Mouse (Mus musculus): ENCODE data around the gene Zfp1. TPM values are rescaled to one million over a fixed set of nuclear protein-coding genes. Genes with fewer than 3 reads are reported as not detected.

The Zfp1 gene
- total and polyA plus RNA-seq, 2 experiments from 2014 or later, result 18.1 to 22.7 TPM

DNA sequence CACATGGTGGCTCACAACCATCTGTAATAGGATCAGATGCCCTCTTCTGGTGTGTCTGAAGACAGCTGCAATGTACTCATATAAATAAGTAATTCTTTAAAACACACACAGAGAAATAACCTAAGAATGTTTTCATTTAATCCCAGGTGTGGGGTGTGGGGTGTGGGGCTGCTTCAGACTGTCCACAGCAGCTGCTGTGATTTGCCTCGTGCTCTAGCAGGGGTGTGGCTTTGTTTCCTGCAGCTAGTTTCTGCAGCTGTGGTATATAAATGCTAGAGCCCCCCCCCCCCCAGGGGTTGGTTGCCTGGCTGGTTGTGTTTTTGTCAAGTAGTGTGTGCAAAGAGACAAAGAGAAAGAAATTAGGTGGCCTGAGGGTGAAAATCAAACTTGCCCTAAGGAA lies 55.8 kb downstream of the Zfp1 start:
- H3K9ac ChIP-seq (replicated peaks; ENCODE audit: low read length, poor library complexity, severe bottlenecking), result no peak overlapping the region
- H3K4me3 ChIP-seq (ENCODE audit: low read depth, low read length), result no peak overlapping the region
- ATAC-seq (ENCODE audit: low FRiP score), result no peak
- TF ChIP-seq CTCF (IDR thresholded peaks at IDR 0.05), result no peak
- no peak for DNase-seq (ENCODE audit: low spot score)
- H3K27ac ChIP-seq (ENCODE audit: low read depth, low read length), result no peak overlapping the region
- no peaks in the 10 kb centered on the region for H3K27me3 ChIP-seq (ENCODE audit: insufficient read depth, low read length)
- WGBS, result 27% methylated on average over 1 of the region's 1 CpGs
- no peaks in the 10 kb centered on the region for H3K4me1 ChIP-seq (ENCODE audit: insufficient read depth, low read length)
- H3K4me2 ChIP-seq (ENCODE audit: low read depth, low read length, poor library complexity, severe bottlenecking), result no peak overlapping the region
- H3K36me3 ChIP-seq (ENCODE audit: insufficient read depth, low read length), result no peaks in the 10 kb centered on the region
- H3K9me3 ChIP-seq (ENCODE audit: low read length), result no peaks in the 10 kb centered on the region

DNA sequence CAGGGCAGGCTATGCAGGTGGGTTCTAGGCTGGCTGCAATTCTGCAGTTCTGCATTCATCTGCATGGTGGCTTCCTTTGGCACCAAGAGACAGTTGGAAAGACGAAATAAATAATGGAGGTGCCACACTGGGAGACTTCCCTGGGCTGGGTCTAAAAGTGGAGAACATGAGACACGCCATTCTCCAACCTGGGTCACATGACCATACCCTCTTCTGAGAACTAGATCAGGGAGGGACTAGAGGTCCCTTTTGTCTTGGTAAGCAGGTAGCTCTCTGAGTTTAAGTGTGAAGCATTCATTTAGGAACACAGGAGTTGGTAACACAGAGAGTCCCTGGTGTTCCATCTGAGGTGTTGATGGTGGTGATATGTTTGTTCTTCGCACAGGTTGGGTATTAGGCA lies 57.0 kb downstream of the Zfp1 start:
- DNase-seq (ENCODE audit: low spot score) (no peak), ATAC-seq (ENCODE audit: low FRiP score) (no peak)
- no peak for TF ChIP-seq CTCF (IDR thresholded peaks at IDR 0.05)
- Histone ChIP-seq H3K36me3 (ENCODE audit: insufficient read depth, low read length) (no peaks in the 10 kb centered on the region), H3K27ac (ENCODE audit: low read depth, low read length) (no peak overlapping the region), H3K9ac (replicated peaks; ENCODE audit: low read length, poor library complexity, severe bottlenecking) (no peak overlapping the region), H3K4me2 (ENCODE audit: low read depth, low read length, poor library complexity, severe bottlenecking) (no peak overlapping the region), H3K4me3 (ENCODE audit: low read depth, low read length) (no peak overlapping the region), H3K4me1 (ENCODE audit: insufficient read depth, low read length) (no peaks in the 10 kb centered on the region), H3K9me3 (ENCODE audit: low read length) (no peaks in the 10 kb centered on the region), H3K27me3 (ENCODE audit: insufficient read depth, low read length) (no peaks in the 10 kb centered on the region)
- 78% methylated on average over 3 of the region's 3 CpGs for WGBS

DNA sequence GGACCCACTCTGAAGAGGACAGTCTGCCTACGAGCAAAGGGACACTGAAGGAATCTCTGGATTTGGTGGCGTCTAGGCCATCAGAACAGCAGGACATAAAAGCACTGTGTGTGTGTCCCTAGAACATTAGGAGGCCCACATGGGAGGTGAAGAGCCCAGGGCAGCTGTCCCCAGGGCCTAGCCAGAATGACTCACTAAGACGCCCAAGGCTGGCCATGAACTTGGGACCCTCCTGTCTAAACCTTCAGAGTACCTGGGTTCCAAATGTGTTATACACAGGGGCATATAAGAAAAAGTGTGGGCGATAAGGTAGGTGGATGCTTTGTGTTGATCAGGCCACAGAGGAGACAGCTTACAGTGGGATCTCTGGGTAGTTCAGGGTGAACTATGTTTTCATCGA lies 57.5 kb downstream of the Zfp1 start:
- ATAC-seq (ENCODE audit: low FRiP score) (no peak), DNase-seq (ENCODE audit: low spot score) (no peak)
- TF ChIP-seq CTCF (IDR thresholded peaks at IDR 0.05), result no peak
- Histone ChIP-seq H3K27me3 (ENCODE audit: insufficient read depth, low read length) (no peaks in the 10 kb centered on the region), H3K36me3 (ENCODE audit: insufficient read depth, low read length) (no peaks in the 10 kb centered on the region), H3K4me2 (ENCODE audit: low read depth, low read length, poor library complexity, severe bottlenecking) (no peak overlapping the region), H3K4me3 (ENCODE audit: low read depth, low read length) (no peak overlapping the region), H3K27ac (ENCODE audit: low read depth, low read length) (no peak overlapping the region), H3K9ac (replicated peaks; ENCODE audit: low read length, poor library complexity, severe bottlenecking) (no peak overlapping the region), H3K4me1 (ENCODE audit: insufficient read depth, low read length) (no peaks in the 10 kb centered on the region), H3K9me3 (ENCODE audit: low read length) (no peaks in the 10 kb centered on the region)
- 82% methylated on average over 5 of the region's 5 CpGs for WGBS

DNA sequence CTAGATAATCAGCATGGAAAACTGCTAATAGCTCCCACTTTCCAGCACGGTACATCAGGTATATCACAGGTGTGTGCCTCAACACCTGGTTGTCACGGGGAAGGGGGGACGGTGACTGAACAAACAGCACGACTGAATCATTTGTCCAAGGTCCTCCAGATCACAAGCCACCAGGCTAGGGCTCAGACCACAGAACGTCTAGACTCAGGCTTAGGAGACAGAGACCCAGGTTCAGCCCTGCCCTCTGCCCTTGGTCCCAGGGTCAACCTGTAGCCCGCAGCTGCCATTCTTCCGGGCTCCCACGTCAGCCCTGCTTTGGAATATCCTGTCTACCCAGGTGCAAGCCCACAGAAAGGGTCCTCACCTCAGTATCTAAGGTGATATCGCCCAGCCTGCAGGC lies 58.2 kb downstream of the Zfp1 start:
- no peak for DNase-seq (ENCODE audit: low spot score)
- WGBS, result 82% methylated on average over 9 of the region's 9 CpGs

DNA sequence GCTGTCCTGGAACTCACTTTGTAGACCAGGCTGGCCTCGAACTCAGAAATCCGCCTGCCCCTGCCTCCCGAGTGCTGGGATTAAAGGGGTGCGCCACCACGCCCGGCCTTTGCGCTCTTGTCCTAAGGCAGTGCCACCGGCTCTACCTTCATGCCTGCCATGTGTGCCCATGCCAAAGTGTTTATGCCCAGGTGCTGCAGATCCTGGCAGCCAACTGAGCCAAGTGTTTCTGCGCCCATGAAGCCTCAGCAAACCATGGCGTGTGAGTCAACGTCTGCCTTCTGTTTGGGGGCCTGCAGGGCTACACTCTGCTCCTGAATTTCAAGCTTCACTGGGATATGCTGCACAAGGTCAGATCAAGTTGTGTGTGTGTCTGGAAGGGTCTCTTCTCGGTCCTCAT lies 61.4 kb downstream of the Zfp1 start:
- Histone ChIP-seq H3K4me3 (ENCODE audit: low read depth, low read length) (no peak overlapping the region), H3K4me2 (ENCODE audit: low read depth, low read length, poor library complexity, severe bottlenecking) (no peak overlapping the region), H3K9ac (replicated peaks; ENCODE audit: low read length, poor library complexity, severe bottlenecking) (no peak overlapping the region), H3K27ac (ENCODE audit: low read depth, low read length) (no peak overlapping the region), H3K36me3 (ENCODE audit: insufficient read depth, low read length) (peaks cover 3% of the 10 kb centered on the region; the same call in 1 of the 2 replicates), H3K9me3 (ENCODE audit: low read length) (no peaks in the 10 kb centered on the region), H3K4me1 (ENCODE audit: insufficient read depth, low read length) (no peaks in the 10 kb centered on the region), H3K27me3 (ENCODE audit: insufficient read depth, low read length) (no peaks in the 10 kb centered on the region)
- TF ChIP-seq CTCF (IDR thresholded peaks at IDR 0.05), result no peak
- no peak for ATAC-seq (ENCODE audit: low FRiP score)
- DNase-seq (ENCODE audit: low spot score), result no peak
- WGBS, result 89% methylated on average over 12 of the region's 12 CpGs

More for the DNA sequence above, 58.2 kb downstream of the Zfp1 start:
- H3K9ac ChIP-seq (replicated peaks; ENCODE audit: low read length, poor library complexity, severe bottlenecking), result no peak overlapping the region
- H3K27ac ChIP-seq (ENCODE audit: low read depth, low read length), result no peak overlapping the region
- no peaks in the 10 kb centered on the region for H3K27me3 ChIP-seq (ENCODE audit: insufficient read depth, low read length)
- H3K4me1 ChIP-seq (ENCODE audit: insufficient read depth, low read length), result no peaks in the 10 kb centered on the region
- no peaks in the 10 kb centered on the region for H3K36me3 ChIP-seq (ENCODE audit: insufficient read depth, low read length)
- H3K9me3 ChIP-seq (ENCODE audit: low read length), result no peaks in the 10 kb centered on the region
- H3K4me2 ChIP-seq (ENCODE audit: low read depth, low read length, poor library complexity, severe bottlenecking), result no peak overlapping the region
- no peak for TF ChIP-seq CTCF (IDR thresholded peaks at IDR 0.05)
- no peak overlapping the region for H3K4me3 ChIP-seq (ENCODE audit: low read depth, low read length)
- no peak for ATAC-seq (ENCODE audit: low FRiP score)

DNA sequence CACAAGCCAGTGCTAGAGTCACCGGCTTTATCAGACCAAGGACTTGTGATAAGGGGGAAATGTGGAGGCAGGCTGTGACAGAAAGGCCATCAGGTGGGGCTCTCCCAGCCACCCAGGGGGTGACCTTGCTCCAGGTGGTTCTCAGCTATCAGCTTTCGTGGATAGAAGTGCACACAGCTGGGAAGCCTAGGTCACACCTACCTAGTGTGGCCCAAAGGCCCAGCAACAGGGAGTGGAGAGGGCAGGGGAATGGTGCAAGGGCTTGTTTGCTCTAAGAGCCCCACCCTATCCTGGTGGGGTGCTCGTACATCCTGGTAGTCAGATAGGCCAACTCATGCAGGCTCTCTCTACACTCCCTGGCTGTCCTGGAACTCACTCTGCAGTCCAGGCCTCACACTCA lies 62.0 kb downstream of the Zfp1 start:
- H3K27ac ChIP-seq (ENCODE audit: low read depth, low read length), result no peak overlapping the region
- DNase-seq (ENCODE audit: low spot score) (no peak), ATAC-seq (ENCODE audit: low FRiP score) (no peak)

More for the DNA sequence above, 62.0 kb downstream of the Zfp1 start:
- TF ChIP-seq CTCF (IDR thresholded peaks at IDR 0.05), result no peak
- 93% methylated on average over 3 of the region's 3 CpGs for WGBS
- no peaks in the 10 kb centered on the region for H3K4me1 ChIP-seq (ENCODE audit: insufficient read depth, low read length)
- H3K4me3 ChIP-seq (ENCODE audit: low read depth, low read length), result no peak overlapping the region
- H3K27me3 ChIP-seq (ENCODE audit: insufficient read depth, low read length), result no peaks in the 10 kb centered on the region
- no peak overlapping the region for H3K4me2 ChIP-seq (ENCODE audit: low read depth, low read length, poor library complexity, severe bottlenecking)
- no peaks in the 10 kb centered on the region for H3K9me3 ChIP-seq (ENCODE audit: low read length)
- H3K36me3 ChIP-seq (ENCODE audit: insufficient read depth, low read length), result peaks cover 10% of the 10 kb centered on the region; the same call in 1 of the 2 replicates
- H3K9ac ChIP-seq (replicated peaks; ENCODE audit: low read length, poor library complexity, severe bottlenecking), result no peak overlapping the region

Data from midbrain, postnatal 0 days (tissue).